Mouse (Mus musculus): Measurements from ENCODE around the gene Mboat1. TPM values are rescaled to one million over a fixed set of nuclear protein-coding genes. Genes with fewer than 3 reads are reported as not detected.
A peak's percentile ranks its signal among the peaks of the same experiment; 100 is the strongest.

Mboat1 gene
- total and polyA plus RNA-seq, 2 experiments from 2014 or later, result 1.0 to 1.6 TPM

- 71% methylated on average over 5 of the region's 5 CpGs for WGBS
- no peak for DNase-seq (ENCODE audit: low spot score)
- H3K27me3 ChIP-seq (ENCODE audit: control insufficient read depth, insufficient read depth, low read length), result no peaks in the 10 kb centered on the region
- H3K4me3 ChIP-seq (ENCODE audit: low read depth, low read length), result no peak overlapping the region
- no peak overlapping the region for H3K9ac ChIP-seq (replicated peaks; ENCODE audit: low read depth, low read length)
- H3K4me2 ChIP-seq (ENCODE audit: low read depth, low read length), result no peak overlapping the region
- H3K36me3 ChIP-seq (replicated peaks; ENCODE audit: control insufficient read depth, insufficient read depth, low read length), result no peaks in the 10 kb centered on the region
- no peaks in the 10 kb centered on the region for H3K9me3 ChIP-seq (replicated peaks; ENCODE audit: control insufficient read depth, low read length)
- no peak overlapping the region for H3K27ac ChIP-seq (ENCODE audit: low read depth)
- TF ChIP-seq EP300 (IDR thresholded peaks at IDR 0.05; ENCODE audit: low read depth) (no peak), CTCF (IDR thresholded peaks at IDR 0.05; ENCODE audit: low read depth) (no peak)
- ATAC-seq (ENCODE audit: insufficient read depth, low read depth), result no peak
- H3K4me1 ChIP-seq (ENCODE audit: control insufficient read depth, insufficient read depth), result no peaks in the 10 kb centered on the region
Measured at GRCm38 (mm10) chr13:30264765-30265164, 128.5 kb downstream of the Mboat1 start.

- Histone ChIP-seq H3K27me3 (ENCODE audit: control insufficient read depth, insufficient read depth, low read length) (no peaks in the 10 kb centered on the region), H3K4me3 (ENCODE audit: low read depth, low read length) (no peak overlapping the region), H3K9ac (replicated peaks; ENCODE audit: low read depth, low read length) (no peak overlapping the region), H3K9me3 (replicated peaks; ENCODE audit: control insufficient read depth, low read length) (no peaks in the 10 kb centered on the region), H3K27ac (ENCODE audit: low read depth) (no peak overlapping the region), H3K4me2 (ENCODE audit: low read depth, low read length) (no peak overlapping the region), H3K4me1 (ENCODE audit: control insufficient read depth, insufficient read depth) (no peaks in the 10 kb centered on the region), H3K36me3 (replicated peaks; ENCODE audit: control insufficient read depth, insufficient read depth, low read length) (no peaks in the 10 kb centered on the region)
- TF ChIP-seq CTCF (IDR thresholded peaks at IDR 0.05; ENCODE audit: low read depth), result no peak
- ATAC-seq (ENCODE audit: insufficient read depth, low read depth) (no peak), DNase-seq (ENCODE audit: low spot score) (no peak)
- 88% methylated on average over 11 of the region's 11 CpGs for WGBS
Measured at GRCm38 (mm10) chr13:30266036-30266435, 129.7 kb downstream of the Mboat1 start.

- Histone ChIP-seq H3K9ac (replicated peaks; ENCODE audit: low read depth, low read length) (no peak overlapping the region), H3K27me3 (ENCODE audit: control insufficient read depth, insufficient read depth, low read length) (no peaks in the 10 kb centered on the region), H3K27ac (ENCODE audit: low read depth) (no peak overlapping the region), H3K4me2 (ENCODE audit: low read depth, low read length) (no peak overlapping the region), H3K36me3 (replicated peaks; ENCODE audit: control insufficient read depth, insufficient read depth, low read length) (no peaks in the 10 kb centered on the region), H3K9me3 (replicated peaks; ENCODE audit: control insufficient read depth, low read length) (peaks cover 5% of the 10 kb centered on the region; the same call in 1 of the 2 replicates), H3K4me3 (ENCODE audit: low read depth, low read length) (no peak overlapping the region), H3K4me1 (ENCODE audit: control insufficient read depth, insufficient read depth) (no peaks in the 10 kb centered on the region)
- ATAC-seq (ENCODE audit: insufficient read depth, low read depth), result peak; percentile 58; the same call in 1 of the 2 replicates
- WGBS, result 13% methylated on average over 6 of the region's 6 CpGs
- TF ChIP-seq EP300 (IDR thresholded peaks at IDR 0.05; ENCODE audit: low read depth) (no peak), CTCF (IDR thresholded peaks at IDR 0.05; ENCODE audit: low read depth) (peak; percentile 97)
- DNase-seq (ENCODE audit: low spot score), result peak; percentile 51
Measured at GRCm38 (mm10) chr13:30272040-30272686, 135.9 kb downstream of the Mboat1 start.

Other genes with a start within 250 kb of the Mboat1 start
- gene E2f3, start 150.4 kb upstream of the Mboat1 start, total RNA-seq (2014; rRNA removed; ENCODE audit: low replicate concordance), result 6.8 and 11.3 TPM in 2 replicates
- gene E2f3, start 150.4 kb upstream of the Mboat1 start, polyA plus RNA-seq (2015; fragmentation: Nextera tagmentation; extraction: Ambion mirVana), result 3.2 and 3.8 TPM in 2 replicates
- gene Agtr1a, start 200.0 kb downstream of the Mboat1 start, total RNA-seq (2014; rRNA removed; ENCODE audit: low replicate concordance), result 23.5 and 58.4 TPM in 2 replicates
- 25.9 and 33.1 TPM in 2 replicates for gene Agtr1a, start 200.0 kb downstream of the Mboat1 start, polyA plus RNA-seq (2015; fragmentation: Nextera tagmentation; extraction: Ambion mirVana)

Data from heart, postnatal 0 days (tissue).